Mouse (Mus musculus): Measurements from ENCODE around the gene Gigyf2. TPM values are rescaled to one million over a fixed set of nuclear protein-coding genes. Genes with fewer than 3 reads are reported as not detected.

The Gigyf2 gene
- polyA plus RNA-seq, 1 experiment from 2014 or later = 56.6 TPM

GRCm38 (mm10) chr1:87393444-87394195 lies 66.8 kb downstream of the Gigyf2 start:
- Histone ChIP-seq H3K9ac (no peak overlapping the region), H3K9me3 (replicated peaks) (no peaks in the 10 kb centered on the region), H3K27me3 (no peaks in the 10 kb centered on the region), H3K36me3 (peaks cover 20% of the 10 kb centered on the region), H3K4me2 (replicated peaks) (no peak overlapping the region), H3K4me3 (replicated peaks) (no peak overlapping the region), H3K27ac (replicated peaks) (no peak overlapping the region), H3K4me1 (peaks cover 4% of the 10 kb centered on the region)
- WGBS = 72% methylated on average over 3 of the region's 3 CpGs
- ATAC-seq (ENCODE audit: insufficient number of reproducible peaks, low FRiP score, low TSS enrichment, low read depth) = no peak

- H3K27ac ChIP-seq (replicated peaks) = 0 out of 2 replicates have a peak within 1 kb of the TSS, but pooled peaks have one; percentile 11
- H3K27me3 ChIP-seq = no peaks in the 10 kb centered on the region
- no peak within 1 kb of the TSS for H3K4me2 ChIP-seq (replicated peaks)
- peaks cover 14% of the 10 kb centered on the region; the same call in 1 of the 2 replicates for H3K36me3 ChIP-seq
- no peak for ATAC-seq (ENCODE audit: insufficient number of reproducible peaks, low FRiP score, low TSS enrichment, low read depth)
- H3K9me3 ChIP-seq (replicated peaks) = no peaks in the 10 kb centered on the region
- H3K4me1 ChIP-seq = peaks cover 4% of the 10 kb centered on the region
- 38% methylated on average over 6 of the region's 6 CpGs for WGBS
- no peak within 1 kb of the TSS for H3K9ac ChIP-seq
- H3K4me3 ChIP-seq (replicated peaks) = no peak within 1 kb of the TSS
These were observed 67.8 kb downstream of the Gigyf2 start, which contains the start of gene Kcnj13 for GRCm38 (mm10) chr1:87394594-87394993. Gene Kcnj13, minus strand, starts transcription at chr1:87394729.

- Histone ChIP-seq H3K36me3 (0 out of 2 replicates have a peak, but pooled peaks cover 5% of the 10 kb centered on the region), H3K27me3 (no peaks in the 10 kb centered on the region), H3K4me1 (peaks cover 4% of the 10 kb centered on the region), H3K9ac (no peak overlapping the region), H3K4me3 (replicated peaks) (no peak overlapping the region), H3K9me3 (replicated peaks) (no peaks in the 10 kb centered on the region), H3K4me2 (replicated peaks) (no peak overlapping the region), H3K27ac (replicated peaks) (peak overlapping the region; percentile 60)
- ATAC-seq (ENCODE audit: insufficient number of reproducible peaks, low FRiP score, low TSS enrichment, low read depth) = no peak
- 55% methylated on average over 7 of the region's 7 CpGs for WGBS
These were observed 70.3 kb downstream of the Gigyf2 start for GRCm38 (mm10) chr1:87396923-87397586.

GRCm38 (mm10) chr1:87404710-87405109 lies 77.9 kb downstream of the Gigyf2 start:
- 88% methylated on average over 1 of the region's 1 CpGs for WGBS
- Histone ChIP-seq H3K27ac (replicated peaks) (no peak overlapping the region), H3K9ac (no peak overlapping the region), H3K27me3 (no peaks in the 10 kb centered on the region), H3K4me2 (replicated peaks) (no peak overlapping the region), H3K4me3 (replicated peaks) (no peak overlapping the region), H3K4me1 (no peaks in the 10 kb centered on the region), H3K36me3 (peaks cover 46% of the 10 kb centered on the region), H3K9me3 (replicated peaks) (no peaks in the 10 kb centered on the region)
- no peak for ATAC-seq (ENCODE audit: insufficient number of reproducible peaks, low FRiP score, low TSS enrichment, low read depth)

GRCm38 (mm10) chr1:87406012-87406411 lies 79.2 kb downstream of the Gigyf2 start:
- no peaks in the 10 kb centered on the region for H3K4me1 ChIP-seq
- no peak overlapping the region for H3K27ac ChIP-seq (replicated peaks)
- peaks cover 48% of the 10 kb centered on the region for H3K36me3 ChIP-seq
- H3K9me3 ChIP-seq (replicated peaks) = no peaks in the 10 kb centered on the region
- H3K27me3 ChIP-seq = no peaks in the 10 kb centered on the region
- H3K4me2 ChIP-seq (replicated peaks) = no peak overlapping the region
- H3K4me3 ChIP-seq (replicated peaks) = no peak overlapping the region
- ATAC-seq (ENCODE audit: insufficient number of reproducible peaks, low FRiP score, low TSS enrichment, low read depth) = no peak
- no peak overlapping the region for H3K9ac ChIP-seq

GRCm38 (mm10) chr1:87409380-87409779 lies 82.6 kb downstream of the Gigyf2 start:
- Histone ChIP-seq H3K27me3 (no peaks in the 10 kb centered on the region), H3K36me3 (peaks cover 62% of the 10 kb centered on the region), H3K4me2 (replicated peaks) (no peak overlapping the region), H3K9me3 (replicated peaks) (no peaks in the 10 kb centered on the region), H3K9ac (no peak overlapping the region), H3K4me1 (no peaks in the 10 kb centered on the region), H3K4me3 (replicated peaks) (no peak overlapping the region), H3K27ac (replicated peaks) (no peak overlapping the region)
- ATAC-seq (ENCODE audit: insufficient number of reproducible peaks, low FRiP score, low TSS enrichment, low read depth) = no peak
- 93% methylated on average over 4 of the region's 4 CpGs for WGBS

- no peaks in the 10 kb centered on the region for H3K4me1 ChIP-seq
- peaks cover 53% of the 10 kb centered on the region for H3K36me3 ChIP-seq
- no peaks in the 10 kb centered on the region for H3K9me3 ChIP-seq (replicated peaks)
- no peak overlapping the region for H3K9ac ChIP-seq
- H3K27ac ChIP-seq (replicated peaks) = no peak overlapping the region
- ATAC-seq (ENCODE audit: insufficient number of reproducible peaks, low FRiP score, low TSS enrichment, low read depth) = no peak
- H3K27me3 ChIP-seq = no peaks in the 10 kb centered on the region
- H3K4me2 ChIP-seq (replicated peaks) = no peak overlapping the region
- WGBS = 90% methylated on average over 4 of the region's 4 CpGs
- H3K4me3 ChIP-seq (replicated peaks) = no peak overlapping the region
These were observed 91.9 kb downstream of the Gigyf2 start for GRCm38 (mm10) chr1:87418733-87419132.

GRCm38 (mm10) chr1:87435125-87435524 lies 108.3 kb downstream of the Gigyf2 start:
- Histone ChIP-seq H3K9me3 (replicated peaks) (no peaks in the 10 kb centered on the region), H3K27me3 (no peaks in the 10 kb centered on the region), H3K9ac (no peak overlapping the region), H3K27ac (replicated peaks) (no peak overlapping the region), H3K4me2 (replicated peaks) (no peak overlapping the region), H3K36me3 (peaks cover 70% of the 10 kb centered on the region), H3K4me3 (replicated peaks) (no peak overlapping the region), H3K4me1 (no peaks in the 10 kb centered on the region)
- no peak for ATAC-seq (ENCODE audit: insufficient number of reproducible peaks, low FRiP score, low TSS enrichment, low read depth)
- 88% methylated on average over 2 of the region's 2 CpGs for WGBS

GRCm38 (mm10) chr1:87436583-87436982 lies 109.8 kb downstream of the Gigyf2 start:
- Histone ChIP-seq H3K4me1 (no peaks in the 10 kb centered on the region), H3K9ac (no peak overlapping the region), H3K4me2 (replicated peaks) (no peak overlapping the region), H3K9me3 (replicated peaks) (no peaks in the 10 kb centered on the region), H3K27me3 (no peaks in the 10 kb centered on the region), H3K36me3 (peaks cover 66% of the 10 kb centered on the region), H3K4me3 (replicated peaks) (no peak overlapping the region), H3K27ac (replicated peaks) (no peak overlapping the region)
- 72% methylated on average over 6 of the region's 6 CpGs for WGBS
- no peak for ATAC-seq (ENCODE audit: insufficient number of reproducible peaks, low FRiP score, low TSS enrichment, low read depth)

- no peaks in the 10 kb centered on the region for H3K9me3 ChIP-seq (replicated peaks)
- 40% methylated on average over 5 of the region's 5 CpGs for WGBS
- H3K4me3 ChIP-seq (replicated peaks) = no peak overlapping the region
- no peak overlapping the region for H3K4me2 ChIP-seq (replicated peaks)
- H3K9ac ChIP-seq = no peak overlapping the region
- no peaks in the 10 kb centered on the region for H3K27me3 ChIP-seq
- H3K27ac ChIP-seq (replicated peaks) = no peak overlapping the region
- H3K4me1 ChIP-seq = no peaks in the 10 kb centered on the region
- H3K36me3 ChIP-seq = peaks cover 60% of the 10 kb centered on the region
- ATAC-seq (ENCODE audit: insufficient number of reproducible peaks, low FRiP score, low TSS enrichment, low read depth) = no peak
These were observed 120.6 kb downstream of the Gigyf2 start for GRCm38 (mm10) chr1:87447183-87448104.

- Histone ChIP-seq H3K9ac (no peak overlapping the region), H3K27me3 (no peaks in the 10 kb centered on the region), H3K4me1 (no peaks in the 10 kb centered on the region), H3K9me3 (replicated peaks) (no peaks in the 10 kb centered on the region), H3K4me2 (replicated peaks) (no peak overlapping the region), H3K27ac (replicated peaks) (no peak overlapping the region), H3K4me3 (replicated peaks) (no peak overlapping the region), H3K36me3 (peaks cover 45% of the 10 kb centered on the region)
- no peak for ATAC-seq (ENCODE audit: insufficient number of reproducible peaks, low FRiP score, low TSS enrichment, low read depth)
- WGBS = 78% methylated on average over 4 of the region's 4 CpGs
These were observed 122.6 kb downstream of the Gigyf2 start for GRCm38 (mm10) chr1:87449432-87449831.

All from embryonic facial prominence, embryonic 15.5 days (tissue).